Mouse (Mus musculus): Measurements from ENCODE around the gene Gm21885.

DNA sequence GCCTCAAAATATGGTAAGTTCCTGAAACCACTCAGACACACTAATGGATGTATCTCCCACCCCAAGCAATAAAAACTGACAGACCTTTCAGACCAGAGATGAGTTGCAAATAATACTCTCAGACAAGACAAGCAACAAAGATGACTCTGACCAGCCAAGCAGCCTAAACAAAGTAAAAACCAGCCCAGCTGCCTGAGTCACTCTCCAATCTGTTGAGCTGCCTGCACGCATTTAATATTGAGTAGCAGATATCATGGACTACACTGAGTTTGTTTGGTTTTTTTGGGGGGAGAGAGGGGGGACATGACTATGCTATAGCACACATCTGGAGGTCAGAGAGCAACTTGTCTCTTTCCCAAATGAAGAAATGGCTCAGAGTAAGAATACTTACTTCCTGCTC lies 33.6 kb downstream of the Gm21885 start:
- TF ChIP-seq CTCF (IDR thresholded peaks at IDR 0.05; ENCODE audit: control insufficient read depth, insufficient read depth, low read length) (no peak), POLR2A (IDR thresholded peaks at IDR 0.05; ENCODE audit: borderline replicate concordance, control insufficient read depth, low read depth, low read length) (no peak)

All from bone marrow, adult 2 months (tissue).